Mouse (Mus musculus): ENCODE measurements at regions not wholly inside any gene's neighbourhood (a gene's known extent, or its start where the extent isn't known, plus 50 kb on each side); places are given as distances from the start of the nearest gene placed in this dataset.

GRCm38 (mm10) chr10:122515698-122516097 lies 67.4 kb downstream of the Avpr1a start:
- H3K4me3 ChIP-seq (ENCODE audit: insufficient read depth, low read depth, low read length): no peak overlapping the region
- H3K27ac ChIP-seq (replicated peaks; ENCODE audit: low read depth, low read length): no peak overlapping the region

GRCm38 (mm10) chr10:122519274-122519790 lies 71.0 kb downstream of the Avpr1a start:
- Histone ChIP-seq H3K4me3 (ENCODE audit: insufficient read depth, low read depth, low read length) (no peak overlapping the region), H3K27ac (replicated peaks; ENCODE audit: low read depth, low read length) (no peak overlapping the region)

More at GRCm38 (mm10) chr10:122515698-122516097, 67.4 kb downstream of the Avpr1a start:
- no peaks in the 10 kb centered on the region for H3K4me1 ChIP-seq (ENCODE audit: control insufficient read depth, insufficient read depth, insufficient read length, low read length)

GRCm38 (mm10) chr10:122519981-122520380 lies 71.7 kb downstream of the Avpr1a start:
- no peak overlapping the region for H3K4me3 ChIP-seq (ENCODE audit: insufficient read depth, low read depth, low read length)
- H3K27ac ChIP-seq (replicated peaks; ENCODE audit: low read depth, low read length): no peak overlapping the region
- no peaks in the 10 kb centered on the region for H3K4me1 ChIP-seq (ENCODE audit: control insufficient read depth, insufficient read depth, insufficient read length, low read length)

More at GRCm38 (mm10) chr10:122519274-122519790, 71.0 kb downstream of the Avpr1a start:
- no peaks in the 10 kb centered on the region for H3K4me1 ChIP-seq (ENCODE audit: control insufficient read depth, insufficient read depth, insufficient read length, low read length)

GRCm38 (mm10) chr10:122522631-122523030 lies 74.3 kb downstream of the Avpr1a start:
- no peak overlapping the region for H3K27ac ChIP-seq (replicated peaks; ENCODE audit: low read depth, low read length)

GRCm38 (mm10) chr10:122525360-122525759 lies 77.1 kb downstream of the Avpr1a start:
- H3K27ac ChIP-seq (replicated peaks; ENCODE audit: low read depth, low read length): no peak overlapping the region
- no peak overlapping the region for H3K4me3 ChIP-seq (ENCODE audit: insufficient read depth, low read depth, low read length)
- no peaks in the 10 kb centered on the region for H3K4me1 ChIP-seq (ENCODE audit: control insufficient read depth, insufficient read depth, insufficient read length, low read length)

More at GRCm38 (mm10) chr10:122522631-122523030, 74.3 kb downstream of the Avpr1a start:
- Histone ChIP-seq H3K4me1 (ENCODE audit: control insufficient read depth, insufficient read depth, insufficient read length, low read length) (no peaks in the 10 kb centered on the region), H3K4me3 (ENCODE audit: insufficient read depth, low read depth, low read length) (no peak overlapping the region)

- no peak overlapping the region for H3K4me3 ChIP-seq (ENCODE audit: insufficient read depth, low read depth, low read length)
Measured at GRCm38 (mm10) chr10:122525807-122526206, 77.5 kb downstream of the Avpr1a start.

GRCm38 (mm10) chr10:122528222-122528621 lies 79.9 kb downstream of the Avpr1a start:
- Histone ChIP-seq H3K27ac (replicated peaks; ENCODE audit: low read depth, low read length) (no peak overlapping the region), H3K4me1 (ENCODE audit: control insufficient read depth, insufficient read depth, insufficient read length, low read length) (no peaks in the 10 kb centered on the region), H3K4me3 (ENCODE audit: insufficient read depth, low read depth, low read length) (peak overlapping the region; percentile 27; the same call in 1 of the 2 replicates)

More at GRCm38 (mm10) chr10:122525807-122526206, 77.5 kb downstream of the Avpr1a start:
- Histone ChIP-seq H3K4me1 (ENCODE audit: control insufficient read depth, insufficient read depth, insufficient read length, low read length) (no peaks in the 10 kb centered on the region), H3K27ac (replicated peaks; ENCODE audit: low read depth, low read length) (no peak overlapping the region)

- Histone ChIP-seq H3K4me3 (ENCODE audit: insufficient read depth, low read depth, low read length) (no peak overlapping the region), H3K27ac (replicated peaks; ENCODE audit: low read depth, low read length) (no peak overlapping the region), H3K4me1 (ENCODE audit: control insufficient read depth, insufficient read depth, insufficient read length, low read length) (no peaks in the 10 kb centered on the region)
Measured at GRCm38 (mm10) chr10:122528973-122529703, 80.8 kb downstream of the Avpr1a start.

GRCm38 (mm10) chr10:122534714-122535113 lies 86.4 kb downstream of the Avpr1a start:
- Histone ChIP-seq H3K4me3 (ENCODE audit: insufficient read depth, low read depth, low read length) (no peak overlapping the region), H3K27ac (replicated peaks; ENCODE audit: low read depth, low read length) (peak overlapping the region; percentile 58)

GRCm38 (mm10) chr10:122535137-122535536 lies 86.8 kb downstream of the Avpr1a start:
- no peaks in the 10 kb centered on the region for H3K4me1 ChIP-seq (ENCODE audit: control insufficient read depth, insufficient read depth, insufficient read length, low read length)
- no peak overlapping the region for H3K4me3 ChIP-seq (ENCODE audit: insufficient read depth, low read depth, low read length)
- H3K27ac ChIP-seq (replicated peaks; ENCODE audit: low read depth, low read length): no peak overlapping the region

More at GRCm38 (mm10) chr10:122534714-122535113, 86.4 kb downstream of the Avpr1a start:
- H3K4me1 ChIP-seq (ENCODE audit: control insufficient read depth, insufficient read depth, insufficient read length, low read length): no peaks in the 10 kb centered on the region

GRCm38 (mm10) chr10:122539655-122540054 lies 91.4 kb downstream of the Avpr1a start:
- H3K27ac ChIP-seq (replicated peaks; ENCODE audit: low read depth, low read length): no peak overlapping the region
- no peak overlapping the region for H3K4me3 ChIP-seq (ENCODE audit: insufficient read depth, low read depth, low read length)
- no peaks in the 10 kb centered on the region for H3K4me1 ChIP-seq (ENCODE audit: control insufficient read depth, insufficient read depth, insufficient read length, low read length)

GRCm38 (mm10) chr10:122542573-122542972 lies 94.3 kb downstream of the Avpr1a start:
- no peak overlapping the region for H3K4me3 ChIP-seq (ENCODE audit: insufficient read depth, low read depth, low read length)
- H3K4me1 ChIP-seq (ENCODE audit: control insufficient read depth, insufficient read depth, insufficient read length, low read length): no peaks in the 10 kb centered on the region
- H3K27ac ChIP-seq (replicated peaks; ENCODE audit: low read depth, low read length): no peak overlapping the region

GRCm38 (mm10) chr10:122544096-122544720 lies 95.9 kb downstream of the Avpr1a start:
- no peaks in the 10 kb centered on the region for H3K4me1 ChIP-seq (ENCODE audit: control insufficient read depth, insufficient read depth, insufficient read length, low read length)
- no peak overlapping the region for H3K27ac ChIP-seq (replicated peaks; ENCODE audit: low read depth, low read length)
- peak overlapping the region; percentile 17; the same call in 1 of the 2 replicates for H3K4me3 ChIP-seq (ENCODE audit: insufficient read depth, low read depth, low read length)

GRCm38 (mm10) chr10:122545029-122545428 lies 96.7 kb downstream of the Avpr1a start:
- no peak overlapping the region for H3K4me3 ChIP-seq (ENCODE audit: insufficient read depth, low read depth, low read length)
- H3K4me1 ChIP-seq (ENCODE audit: control insufficient read depth, insufficient read depth, insufficient read length, low read length): no peaks in the 10 kb centered on the region
- H3K27ac ChIP-seq (replicated peaks; ENCODE audit: low read depth, low read length): no peak overlapping the region

GRCm38 (mm10) chr10:122551586-122551985 lies 103.3 kb downstream of the Avpr1a start:
- Histone ChIP-seq H3K4me3 (ENCODE audit: insufficient read depth, low read depth, low read length) (no peak overlapping the region), H3K27ac (replicated peaks; ENCODE audit: low read depth, low read length) (no peak overlapping the region), H3K4me1 (ENCODE audit: control insufficient read depth, insufficient read depth, insufficient read length, low read length) (no peaks in the 10 kb centered on the region)

All from brown adipose tissue, adult 24 weeks (tissue).